Mouse (Mus musculus) forebrain, embryonic 14.5 days (tissue): ENCODE measurements around the gene Mgat1. TPM values are rescaled to one million over a fixed set of nuclear protein-coding genes. Genes with fewer than 3 reads are reported as not detected.

Experiments used
- ATAC-seq: fragments of 200-750 bp; cut with Nextera tagmentation; 2 replicates; pipeline ENCODE4 v1.8.0; 2017; ENCODE audit warnings: mild to moderate bottlenecking, moderate library complexity
- DNase-seq: peaks from one replicate; pipeline ENCODE4 v3.0.0-alpha.2; 2015; ENCODE audit warnings: low spot score
- H3K27ac ChIP-seq: fragments of 300-500 bp; sonication (generic); 2 replicates; pipeline ENCODE4 v1.5.1; 2014; ENCODE audit warnings: low read depth, mild to moderate bottlenecking, control low read depth, low read length, moderate library complexity
- H3K27me3 ChIP-seq: fragments of 300-500 bp; sonication (generic); replicated peaks from 2 replicates; pipeline ENCODE4 v1.6.1; 2014; ENCODE audit warnings: low read length, control low read depth, mixed read lengths; ENCODE audit not compliant: control insufficient read depth, insufficient read depth
- H3K36me3 ChIP-seq: fragments of 300-500 bp; sonication (generic); 2 replicates; pipeline ENCODE4 v1.6.1; 2014; ENCODE audit warnings: low read length, control low read depth; ENCODE audit not compliant: control insufficient read depth, insufficient read depth
- H3K4me1 ChIP-seq: fragments of 300-500 bp; sonication (generic); 2 replicates; pipeline ENCODE4 v1.6.1; 2014; ENCODE audit warnings: antibody characterized with exemption, low read length, control low read depth; ENCODE audit not compliant: control insufficient read depth, insufficient read depth
- H3K4me2 ChIP-seq: fragments of 300-500 bp; sonication (generic); 2 replicates; pipeline ENCODE4 v1.6.1; 2014; ENCODE audit warnings: mild to moderate bottlenecking, control low read depth, low read length
- H3K4me3 ChIP-seq: fragments of 300-500 bp; sonication (generic); 2 replicates; pipeline ENCODE4 v1.5.1; 2014; ENCODE audit warnings: low read depth, low read length, control low read depth
- H3K9ac ChIP-seq: fragments of 300-500 bp; sonication (generic); 2 replicates; pipeline ENCODE4 v1.6.1; 2014; ENCODE audit warnings: mild to moderate bottlenecking, low read length, control low read depth, moderate library complexity
- H3K9me3 ChIP-seq: fragments of 300-500 bp; sonication (generic); replicated peaks from 2 replicates; pipeline ENCODE4 v1.6.1; 2016; ENCODE audit warnings: low read length, control low read depth, mixed read lengths; ENCODE audit not compliant: control insufficient read depth
- WGBS: fragments of 180-500 bp; shearing (Covaris S2); extraction: QIAGEN DNeasy Blood & Tissue Kit; methylation state at CpG from one replicate; pipeline ENCODE4 v1.1.7; 2014; 5-methylcytosine and 5-hydroxymethylcytosine counted together
- polyA plus RNA-seq: library from polyadenylated mRNA; unstranded; fragments of >200 nt; fragmentation: Nextera tagmentation; extraction: Ambion mirVana; gene quantifications from 2 replicates; pipeline ENCODE4 v1.2.1, GENCODE M21; 2014

Gene Mgat1
- polyA plus RNA-seq, 1 experiment from 2014 or later, result 23.8 TPM

DNA sequence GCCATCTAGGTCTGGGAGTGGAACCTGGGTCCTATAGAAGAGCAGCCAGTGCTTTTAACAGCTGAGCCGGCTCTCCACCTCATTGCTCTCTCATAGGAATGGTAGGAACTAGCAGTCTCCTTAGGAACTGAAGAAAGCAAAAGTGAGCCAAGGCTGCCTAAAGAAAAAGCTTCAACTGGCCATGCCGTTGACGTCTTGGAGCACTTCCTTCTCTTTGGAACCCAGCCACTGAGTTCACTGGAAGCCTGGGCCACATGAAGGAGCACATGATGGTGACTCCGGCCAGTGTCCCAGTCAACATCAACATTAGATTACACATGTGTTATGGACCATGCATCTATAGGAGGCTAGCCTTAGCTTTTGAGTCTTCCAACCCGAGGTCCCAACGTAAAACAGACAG, 9.0 kb downstream of the Mgat1 start:
- H3K36me3 ChIP-seq, result peaks cover 8% of the 10 kb centered on the region; the same call in 1 of the 2 replicates
- ATAC-seq (no peak), DNase-seq (no peak)
- 97% methylated on average over 6 of the region's 6 CpGs for WGBS
- H3K9ac ChIP-seq, result no peak overlapping the region
- H3K4me1 ChIP-seq, result peaks cover 9% of the 10 kb centered on the region; the same call in 1 of the 2 replicates
- no peak overlapping the region for H3K4me2 ChIP-seq
- H3K27me3 ChIP-seq, result no peaks in the 10 kb centered on the region
- H3K27ac ChIP-seq, result no peak overlapping the region
- H3K4me3 ChIP-seq, result no peak overlapping the region
- H3K9me3 ChIP-seq, result no peaks in the 10 kb centered on the region

DNA sequence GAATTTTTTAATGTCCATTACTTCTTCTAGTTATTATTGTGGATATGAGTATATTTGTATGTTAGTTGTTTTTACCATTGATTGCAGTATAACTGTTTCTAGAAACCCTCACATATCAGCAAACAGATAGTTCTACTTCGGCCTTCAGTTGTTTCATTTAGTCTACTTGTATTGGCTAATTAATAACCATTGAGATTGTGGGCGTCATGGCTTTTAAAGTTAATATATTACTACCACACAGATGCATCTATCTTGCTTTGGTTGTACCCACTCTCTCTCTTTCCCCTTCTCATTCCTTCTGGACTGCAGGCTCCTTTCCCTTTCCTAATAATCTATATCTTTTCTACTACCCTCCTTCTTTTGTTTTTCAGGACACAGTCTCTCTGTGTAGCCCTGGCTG, 15.3 kb downstream of the Mgat1 start:
- H3K36me3 ChIP-seq, result peaks cover 26% of the 10 kb centered on the region
- H3K4me3 ChIP-seq, result no peak overlapping the region
- H3K4me1 ChIP-seq, result no peaks in the 10 kb centered on the region
- no peaks in the 10 kb centered on the region for H3K27me3 ChIP-seq
- 88% methylated on average over 2 of the region's 2 CpGs for WGBS
- H3K4me2 ChIP-seq, result no peak overlapping the region
- ATAC-seq (no peak), DNase-seq (no peak)
- H3K9me3 ChIP-seq, result no peaks in the 10 kb centered on the region
- H3K9ac ChIP-seq, result no peak overlapping the region
- H3K27ac ChIP-seq, result no peak overlapping the region

DNA sequence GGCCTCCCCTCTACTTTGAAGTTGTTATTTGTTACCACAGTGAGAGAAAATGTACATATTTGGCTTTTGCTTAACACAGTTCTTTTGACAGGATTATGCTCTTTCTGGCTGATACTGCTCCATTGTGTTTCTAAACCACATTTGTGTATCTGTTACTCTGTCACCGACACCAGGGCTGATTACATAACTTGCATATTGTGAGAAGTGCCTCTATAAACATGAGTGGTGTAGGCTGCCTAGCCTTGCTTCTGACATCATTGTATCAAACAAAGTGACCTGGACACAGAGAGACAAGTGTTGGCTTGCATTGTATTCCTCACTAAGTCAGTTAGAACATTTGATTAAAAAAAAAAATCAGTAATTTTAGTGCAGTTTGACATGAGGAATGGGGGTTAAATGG, 15.8 kb downstream of the Mgat1 start:
- Histone ChIP-seq H3K4me2 (no peak overlapping the region), H3K4me1 (no peaks in the 10 kb centered on the region), H3K27ac (no peak overlapping the region), H3K36me3 (peaks cover 26% of the 10 kb centered on the region), H3K9ac (no peak overlapping the region), H3K4me3 (no peak overlapping the region), H3K27me3 (no peaks in the 10 kb centered on the region), H3K9me3 (no peaks in the 10 kb centered on the region)
- ATAC-seq, result no peak
- no peak for DNase-seq
- 84% methylated on average over 1 of the region's 1 CpGs for WGBS

DNA sequence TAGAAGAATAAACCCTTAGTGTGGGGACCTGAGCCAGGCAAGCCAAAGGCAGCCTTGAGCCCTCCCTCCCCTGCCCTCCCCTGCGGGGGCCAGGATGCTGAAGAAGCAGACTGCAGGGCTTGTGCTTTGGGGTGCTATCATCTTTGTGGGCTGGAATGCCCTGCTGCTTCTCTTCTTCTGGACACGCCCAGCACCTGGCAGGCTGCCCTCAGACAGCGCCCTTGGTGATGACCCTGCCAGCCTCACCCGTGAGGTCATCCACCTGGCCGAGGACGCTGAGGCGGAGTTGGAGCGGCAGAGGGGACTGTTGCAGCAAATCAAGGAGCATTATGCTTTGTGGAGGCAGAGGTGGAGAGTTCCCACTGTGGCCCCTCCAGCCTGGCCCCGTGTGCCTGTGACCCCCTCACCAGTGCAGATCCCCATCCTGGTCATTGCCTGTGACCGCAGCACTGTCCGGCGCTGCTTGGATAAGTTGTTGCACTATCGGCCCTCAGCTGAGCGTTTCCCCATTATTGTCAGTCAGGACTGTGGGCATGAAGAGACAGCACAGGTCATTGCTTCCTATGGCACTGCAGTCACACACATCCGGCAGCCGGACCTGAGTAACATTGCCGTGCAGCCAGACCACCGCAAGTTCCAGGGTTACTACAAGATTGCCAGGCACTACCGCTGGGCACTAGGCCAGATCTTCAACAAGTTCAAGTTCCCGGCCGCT, 16.8 kb downstream of the Mgat1 start:
- DNase-seq (no peak), ATAC-seq (no peak)
- H3K9ac ChIP-seq, result no peak overlapping the region
- no peak overlapping the region for H3K27ac ChIP-seq
- no peaks in the 10 kb centered on the region for H3K4me1 ChIP-seq
- H3K36me3 ChIP-seq, result peaks cover 26% of the 10 kb centered on the region
- no peaks in the 10 kb centered on the region for H3K27me3 ChIP-seq
- no peak overlapping the region for H3K4me3 ChIP-seq
- 96% methylated on average over 21 of the region's 21 CpGs for WGBS
- H3K9me3 ChIP-seq, result no peaks in the 10 kb centered on the region
- no peak overlapping the region for H3K4me2 ChIP-seq

DNA sequence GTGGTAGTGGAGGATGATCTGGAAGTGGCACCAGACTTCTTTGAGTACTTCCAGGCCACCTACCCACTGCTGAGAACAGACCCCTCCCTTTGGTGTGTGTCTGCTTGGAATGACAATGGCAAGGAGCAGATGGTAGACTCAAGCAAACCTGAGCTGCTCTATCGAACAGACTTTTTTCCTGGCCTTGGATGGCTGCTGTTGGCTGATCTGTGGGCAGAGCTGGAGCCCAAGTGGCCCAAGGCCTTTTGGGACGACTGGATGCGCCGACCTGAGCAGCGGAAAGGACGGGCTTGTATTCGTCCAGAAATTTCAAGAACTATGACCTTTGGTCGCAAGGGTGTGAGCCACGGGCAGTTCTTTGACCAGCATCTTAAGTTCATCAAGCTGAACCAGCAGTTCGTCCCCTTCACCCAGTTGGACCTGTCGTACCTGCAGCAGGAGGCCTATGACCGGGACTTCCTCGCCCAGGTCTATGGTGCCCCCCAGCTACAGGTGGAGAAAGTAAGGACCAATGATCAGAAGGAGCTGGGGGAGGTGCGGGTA, 17.4 kb downstream of the Mgat1 start:
- ATAC-seq, result no peak
- Histone ChIP-seq H3K27ac (no peak overlapping the region), H3K4me1 (no peaks in the 10 kb centered on the region), H3K36me3 (peaks cover 26% of the 10 kb centered on the region), H3K27me3 (no peaks in the 10 kb centered on the region), H3K9me3 (no peaks in the 10 kb centered on the region), H3K4me3 (no peak overlapping the region), H3K4me2 (no peak overlapping the region), H3K9ac (no peak overlapping the region)
- DNase-seq, result no peak
- WGBS, result 94% methylated on average over 14 of the region's 14 CpGs

DNA sequence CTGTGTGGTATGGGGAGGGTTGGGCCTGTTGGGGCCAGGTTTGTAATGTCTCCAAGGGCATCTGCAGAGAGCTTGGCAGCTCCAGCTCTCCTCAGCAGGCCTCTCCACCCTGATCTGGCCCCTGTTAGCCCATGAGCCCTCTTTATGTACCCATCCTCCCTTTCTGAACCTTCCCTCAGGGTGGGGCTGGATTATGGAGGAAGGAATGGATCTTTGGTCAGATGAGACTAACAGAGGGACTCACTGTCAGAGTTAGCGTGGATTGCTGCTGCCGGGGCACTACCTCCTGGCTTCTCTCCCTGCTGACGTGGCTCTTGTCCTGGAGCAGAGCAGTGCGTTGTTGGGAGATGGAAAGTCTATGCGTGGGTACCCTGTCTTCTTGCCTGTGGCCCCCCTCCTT, 18.3 kb downstream of the Mgat1 start:
- no peaks in the 10 kb centered on the region for H3K27me3 ChIP-seq
- DNase-seq (no peak), ATAC-seq (no peak)
- H3K4me2 ChIP-seq, result no peak overlapping the region
- H3K9me3 ChIP-seq, result no peaks in the 10 kb centered on the region
- H3K36me3 ChIP-seq, result peaks cover 26% of the 10 kb centered on the region
- WGBS, result 95% methylated on average over 5 of the region's 5 CpGs
- no peak overlapping the region for H3K27ac ChIP-seq
- no peaks in the 10 kb centered on the region for H3K4me1 ChIP-seq
- H3K9ac ChIP-seq, result no peak overlapping the region
- H3K4me3 ChIP-seq, result no peak overlapping the region

DNA sequence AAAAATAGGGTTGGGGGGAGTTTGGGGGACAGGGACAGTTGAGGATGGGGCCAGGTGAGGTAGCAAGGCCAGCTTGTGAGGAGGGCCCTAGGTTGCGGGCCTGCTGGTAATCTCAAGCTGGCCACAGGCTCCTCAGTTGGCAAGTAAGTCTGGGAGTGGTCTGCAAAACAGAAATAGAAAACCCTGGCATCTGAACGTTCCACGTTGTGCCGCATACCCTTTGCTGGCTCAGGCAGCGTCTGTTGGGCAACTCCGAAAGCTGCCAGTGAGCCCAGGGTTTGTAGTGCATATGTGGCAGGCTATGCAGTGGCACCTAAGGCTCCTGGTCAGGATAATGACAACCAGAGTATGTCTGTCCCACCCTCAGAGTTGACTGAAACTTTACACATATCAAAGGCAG, 19.2 kb downstream of the Mgat1 start:
- Histone ChIP-seq H3K9me3 (no peaks in the 10 kb centered on the region), H3K4me2 (no peak overlapping the region), H3K36me3 (peaks cover 26% of the 10 kb centered on the region), H3K9ac (no peak overlapping the region), H3K4me1 (no peaks in the 10 kb centered on the region), H3K27me3 (no peaks in the 10 kb centered on the region), H3K4me3 (no peak overlapping the region), H3K27ac (no peak overlapping the region)
- DNase-seq, result no peak
- 94% methylated on average over 6 of the region's 6 CpGs for WGBS
- no peak for ATAC-seq

DNA sequence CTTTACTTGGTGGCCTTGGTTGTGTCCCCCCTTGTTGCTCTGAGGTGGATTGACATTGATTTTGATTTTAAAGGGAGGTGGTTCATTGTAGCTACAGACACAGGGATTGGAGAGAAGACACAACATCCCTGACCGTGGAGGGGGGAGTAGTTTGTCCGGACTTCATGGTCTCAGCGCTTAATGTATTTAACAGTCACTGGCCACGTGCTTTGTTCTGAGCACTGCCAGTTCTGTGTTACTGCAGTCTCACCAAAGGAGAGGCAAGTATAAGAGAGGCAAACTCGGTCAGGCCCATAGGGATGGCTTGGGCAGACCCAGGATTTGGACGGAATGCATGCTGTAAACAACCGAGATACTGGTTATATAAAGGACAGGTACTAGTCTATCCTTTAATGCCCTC, 20.1 kb downstream of the Mgat1 start:
- ATAC-seq, result no peak
- H3K36me3 ChIP-seq, result peaks cover 22% of the 10 kb centered on the region
- no peaks in the 10 kb centered on the region for H3K9me3 ChIP-seq
- no peak overlapping the region for H3K4me2 ChIP-seq
- H3K4me1 ChIP-seq, result no peaks in the 10 kb centered on the region
- H3K27ac ChIP-seq, result no peak overlapping the region
- H3K9ac ChIP-seq, result no peak overlapping the region
- WGBS, result 88% methylated on average over 7 of the region's 7 CpGs
- H3K4me3 ChIP-seq, result no peak overlapping the region
- no peak for DNase-seq
- H3K27me3 ChIP-seq, result no peaks in the 10 kb centered on the region

DNA sequence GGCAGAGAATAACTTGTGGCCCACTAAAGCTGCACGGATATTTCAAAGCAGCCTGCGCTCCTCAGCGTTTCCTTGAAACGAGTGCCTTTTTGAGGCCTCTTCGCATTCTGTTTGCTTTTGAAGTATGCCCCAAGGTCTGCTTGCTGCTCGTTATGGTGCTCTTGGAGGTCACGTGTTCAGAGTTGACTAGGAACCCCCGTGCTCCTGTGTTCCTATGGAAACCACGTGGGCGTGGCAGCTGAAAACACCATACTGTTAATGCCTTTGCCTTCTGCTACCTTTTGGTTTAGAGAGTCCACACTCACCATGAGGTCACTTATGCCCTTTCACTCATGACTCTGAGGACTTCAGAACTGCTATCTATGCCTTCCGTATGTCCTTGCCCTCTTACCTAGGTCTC, 20.6 kb downstream of the Mgat1 start:
- no peaks in the 10 kb centered on the region for H3K9me3 ChIP-seq
- H3K27me3 ChIP-seq, result no peaks in the 10 kb centered on the region
- peaks cover 22% of the 10 kb centered on the region for H3K36me3 ChIP-seq
- H3K4me3 ChIP-seq, result no peak overlapping the region
- H3K4me2 ChIP-seq, result no peak overlapping the region
- H3K9ac ChIP-seq, result no peak overlapping the region
- ATAC-seq (no peak), DNase-seq (no peak)
- H3K4me1 ChIP-seq, result no peaks in the 10 kb centered on the region
- no peak overlapping the region for H3K27ac ChIP-seq
- 75% methylated on average over 11 of the region's 11 CpGs for WGBS
